Mouse (Mus musculus): ENCODE measurements at regions not wholly inside any gene's neighbourhood (a gene's known extent, or its start where the extent isn't known, plus 50 kb on each side); places are given as distances from the start of the nearest gene placed in this dataset.

DNA sequence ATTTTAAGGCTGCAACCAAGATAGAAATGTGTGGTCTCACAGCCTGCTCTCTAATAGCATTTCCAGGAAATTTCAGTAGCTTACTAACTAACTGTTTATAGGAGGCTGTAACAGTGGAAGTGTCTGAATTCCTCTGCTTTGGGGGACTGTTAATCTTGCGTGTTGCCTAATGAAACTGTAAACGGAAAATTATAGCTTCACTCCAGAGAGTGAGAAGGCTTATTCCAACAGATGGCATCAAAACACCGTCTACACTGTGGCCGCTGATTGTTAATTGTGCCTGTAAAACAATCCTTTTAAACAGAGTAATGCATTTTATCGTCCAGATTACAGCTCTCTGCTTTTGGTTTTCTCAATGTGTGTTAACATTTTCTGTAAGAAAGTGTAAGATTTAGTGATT lies 206.7 kb upstream of the Dnajc19 start:
- ATAC-seq, result peak; percentile 76; the same call in 1 of the 2 replicates
- H3K4me3 ChIP-seq (ENCODE audit: low read depth, low read length), result no peak overlapping the region
- peak; percentile 59 for TF ChIP-seq CTCF (IDR thresholded peaks at IDR 0.05; ENCODE audit: low read depth)
- no peaks in the 10 kb centered on the region for H3K27me3 ChIP-seq (ENCODE audit: insufficient read depth, low read length)
- no peaks in the 10 kb centered on the region for H3K9me3 ChIP-seq (ENCODE audit: low read length)
- H3K27ac ChIP-seq (ENCODE audit: low read depth, low read length), result no peak overlapping the region
- H3K4me2 ChIP-seq (ENCODE audit: low read depth), result no peak overlapping the region
- peak; percentile 72 for DNase-seq
- no peak overlapping the region for H3K9ac ChIP-seq
- no peaks in the 10 kb centered on the region for H3K36me3 ChIP-seq (ENCODE audit: insufficient read depth)
- no peaks in the 10 kb centered on the region for H3K4me1 ChIP-seq (ENCODE audit: insufficient read depth)
- WGBS, result 26% methylated on average over 5 of the region's 5 CpGs

DNA sequence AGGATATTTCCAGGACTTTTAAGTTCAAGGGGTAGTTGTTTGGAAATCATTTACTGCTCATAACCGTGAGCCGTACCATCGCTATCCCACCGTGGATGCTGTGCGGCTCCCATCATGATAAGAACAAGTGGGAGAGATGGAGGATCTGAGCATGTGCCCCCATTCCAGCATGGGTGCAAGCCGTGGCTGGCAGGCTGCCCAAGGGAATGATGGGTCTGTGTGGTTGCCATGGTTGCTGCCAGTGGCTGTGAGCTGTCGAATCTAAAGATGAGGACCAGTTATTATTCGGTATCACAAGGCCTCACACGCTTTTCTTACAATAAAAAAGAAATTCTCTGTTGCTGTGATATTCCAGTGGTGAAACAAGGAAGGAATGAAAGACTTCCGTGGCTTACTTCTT lies 189.0 kb upstream of the Dnajc19 start:
- no peak for TF ChIP-seq CTCF (IDR thresholded peaks at IDR 0.05; ENCODE audit: low read depth)
- no peaks in the 10 kb centered on the region for H3K9me3 ChIP-seq (ENCODE audit: low read length)
- H3K36me3 ChIP-seq (ENCODE audit: insufficient read depth), result no peaks in the 10 kb centered on the region
- no peak overlapping the region for H3K9ac ChIP-seq
- no peak overlapping the region for H3K27ac ChIP-seq (ENCODE audit: low read depth, low read length)
- ATAC-seq (peak; percentile 69), DNase-seq (peak; percentile 70)
- H3K4me2 ChIP-seq (ENCODE audit: low read depth), result no peak overlapping the region
- H3K27me3 ChIP-seq (ENCODE audit: insufficient read depth, low read length), result no peaks in the 10 kb centered on the region
- peaks cover 10% of the 10 kb centered on the region; the same call in 1 of the 2 replicates for H3K4me1 ChIP-seq (ENCODE audit: insufficient read depth)
- no peak overlapping the region for H3K4me3 ChIP-seq (ENCODE audit: low read depth, low read length)
- WGBS, result 57% methylated on average over 10 of the region's 10 CpGs

DNA sequence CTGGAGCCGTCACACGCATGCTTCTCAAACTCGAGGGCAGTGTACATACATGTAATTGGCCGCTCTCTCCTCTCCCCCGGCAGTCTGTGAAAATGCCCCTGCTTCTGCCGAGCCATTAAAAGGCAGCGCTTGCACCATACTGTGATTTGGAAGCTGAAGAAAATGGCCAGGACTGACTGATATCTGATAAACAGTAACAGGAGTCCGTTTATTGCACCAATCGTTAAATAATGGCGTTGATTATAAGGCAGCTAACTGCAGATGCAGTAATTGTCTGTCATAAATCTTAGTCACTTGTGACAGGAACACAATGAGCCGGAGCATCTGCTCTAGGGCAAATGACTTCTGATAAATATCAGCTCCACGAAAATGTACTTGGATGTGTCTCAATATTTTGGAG lies 185.3 kb upstream of the Dnajc19 start:
- Histone ChIP-seq H3K4me3 (ENCODE audit: low read depth, low read length) (no peak overlapping the region), H3K36me3 (ENCODE audit: insufficient read depth) (no peaks in the 10 kb centered on the region), H3K4me1 (ENCODE audit: insufficient read depth) (peaks cover 10% of the 10 kb centered on the region; the same call in 1 of the 2 replicates), H3K9ac (no peak overlapping the region), H3K27me3 (ENCODE audit: insufficient read depth, low read length) (no peaks in the 10 kb centered on the region), H3K9me3 (ENCODE audit: low read length) (no peaks in the 10 kb centered on the region), H3K27ac (ENCODE audit: low read depth, low read length) (peak overlapping the region; percentile 35; the same call in 1 of the 2 replicates), H3K4me2 (ENCODE audit: low read depth) (0 out of 2 replicates have a peak overlapping the region, but pooled peaks have one; percentile 4)
- ATAC-seq (peak; percentile 38; the same call in 1 of the 2 replicates), DNase-seq (no peak)
- 47% methylated on average over 12 of the region's 12 CpGs for WGBS
- no peak for TF ChIP-seq CTCF (IDR thresholded peaks at IDR 0.05; ENCODE audit: low read depth)

DNA sequence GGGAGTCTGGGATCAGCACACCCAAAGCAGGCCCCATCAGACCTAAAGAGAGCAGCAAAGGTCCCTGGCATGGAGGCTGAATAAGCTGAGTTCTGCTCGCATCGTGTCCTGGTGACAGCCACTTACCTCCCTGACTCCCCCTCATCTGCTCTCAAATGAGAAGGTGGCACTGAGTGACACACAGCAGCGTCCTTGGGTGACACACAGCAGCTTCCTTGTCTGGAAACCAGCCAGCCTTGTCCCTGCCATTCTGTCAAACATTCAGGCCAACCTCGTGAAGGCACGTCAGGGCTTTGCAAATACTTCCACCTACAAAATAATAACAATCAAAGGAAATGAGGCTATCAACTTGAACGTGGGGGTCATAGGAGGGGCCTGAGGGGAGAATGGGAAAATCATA lies 183.7 kb upstream of the Dnajc19 start:
- Histone ChIP-seq H3K36me3 (ENCODE audit: insufficient read depth) (no peaks in the 10 kb centered on the region), H3K4me3 (ENCODE audit: low read depth, low read length) (no peak overlapping the region), H3K27me3 (ENCODE audit: insufficient read depth, low read length) (no peaks in the 10 kb centered on the region), H3K4me2 (ENCODE audit: low read depth) (no peak overlapping the region), H3K4me1 (ENCODE audit: insufficient read depth) (0 out of 2 replicates have a peak, but pooled peaks cover 4% of the 10 kb centered on the region), H3K27ac (ENCODE audit: low read depth, low read length) (no peak overlapping the region), H3K9me3 (ENCODE audit: low read length) (no peaks in the 10 kb centered on the region), H3K9ac (no peak overlapping the region)
- TF ChIP-seq CTCF (IDR thresholded peaks at IDR 0.05; ENCODE audit: low read depth), result no peak
- DNase-seq (no peak), ATAC-seq (no peak)
- 55% methylated on average over 6 of the region's 6 CpGs for WGBS

DNA sequence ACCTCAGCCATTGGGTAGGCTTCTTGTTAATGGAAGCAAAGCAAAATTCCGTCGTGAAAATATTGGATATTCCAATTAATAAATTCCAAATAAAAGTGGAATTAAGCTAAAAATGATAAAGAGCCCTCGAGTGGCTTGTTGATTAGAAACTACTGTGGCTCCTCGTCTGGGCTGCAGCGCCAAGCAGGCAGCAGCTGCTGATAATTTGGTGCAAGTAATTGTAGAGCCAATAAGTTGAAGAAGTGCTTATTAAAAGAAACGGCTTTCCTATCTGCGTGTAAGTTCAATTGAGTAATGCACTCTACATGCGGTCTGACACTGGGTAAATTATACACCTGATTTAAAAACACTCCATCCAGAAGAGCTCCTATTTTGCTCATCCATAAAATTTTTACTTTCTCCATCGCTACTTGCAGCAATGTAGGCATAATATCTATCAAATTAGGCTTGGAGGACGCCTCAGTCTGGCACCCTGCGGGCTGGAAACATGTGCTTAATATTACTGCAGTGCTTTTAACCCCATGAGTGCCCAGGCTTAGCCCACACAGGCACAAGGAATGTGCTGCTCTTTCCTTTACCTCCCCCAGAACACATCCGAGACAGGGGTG lies 171.7 kb upstream of the Dnajc19 start:
- Histone ChIP-seq H3K4me1 (ENCODE audit: insufficient read depth) (no peaks in the 10 kb centered on the region), H3K4me3 (ENCODE audit: low read depth, low read length) (no peak overlapping the region), H3K36me3 (ENCODE audit: insufficient read depth) (no peaks in the 10 kb centered on the region), H3K4me2 (ENCODE audit: low read depth) (no peak overlapping the region; the same call in 1 of the 2 replicates), H3K9ac (no peak overlapping the region), H3K27me3 (ENCODE audit: insufficient read depth, low read length) (no peaks in the 10 kb centered on the region), H3K27ac (ENCODE audit: low read depth, low read length) (no peak overlapping the region), H3K9me3 (ENCODE audit: low read length) (no peaks in the 10 kb centered on the region)
- peak; percentile 71 for ATAC-seq
- peak; percentile 28 for DNase-seq
- WGBS, result 28% methylated on average over 12 of the region's 12 CpGs
- no peak for TF ChIP-seq CTCF (IDR thresholded peaks at IDR 0.05; ENCODE audit: low read depth)

DNA sequence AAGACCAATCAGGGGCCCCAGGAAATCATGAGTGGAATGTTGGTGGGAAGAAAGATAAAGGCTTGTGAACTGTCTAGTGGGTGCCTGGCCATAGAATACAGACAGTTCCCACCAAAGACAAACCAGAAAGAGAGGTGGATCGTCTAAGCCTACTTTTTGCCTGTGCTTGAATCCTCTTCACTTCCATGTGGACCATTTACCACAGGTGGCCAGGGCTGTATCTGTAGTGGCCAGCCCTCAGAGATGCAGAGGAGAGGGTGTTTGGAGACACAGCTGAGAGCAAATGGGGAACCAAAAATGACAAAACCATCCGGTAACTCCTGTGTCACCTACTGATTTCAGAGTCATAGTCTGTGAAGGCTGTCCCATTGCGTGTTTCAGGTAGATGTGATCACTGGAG lies 161.0 kb upstream of the Dnajc19 start:
- no peak for DNase-seq
- Histone ChIP-seq H3K9ac (no peak overlapping the region), H3K4me3 (ENCODE audit: low read depth, low read length) (no peak overlapping the region), H3K4me2 (ENCODE audit: low read depth) (no peak overlapping the region), H3K9me3 (ENCODE audit: low read length) (no peaks in the 10 kb centered on the region), H3K27ac (ENCODE audit: low read depth, low read length) (no peak overlapping the region), H3K36me3 (ENCODE audit: insufficient read depth) (no peaks in the 10 kb centered on the region), H3K4me1 (ENCODE audit: insufficient read depth) (no peaks in the 10 kb centered on the region), H3K27me3 (ENCODE audit: insufficient read depth, low read length) (no peaks in the 10 kb centered on the region)
- no peak for TF ChIP-seq CTCF (IDR thresholded peaks at IDR 0.05; ENCODE audit: low read depth)
- no peak for ATAC-seq
- WGBS, result 94% methylated on average over 3 of the region's 3 CpGs

DNA sequence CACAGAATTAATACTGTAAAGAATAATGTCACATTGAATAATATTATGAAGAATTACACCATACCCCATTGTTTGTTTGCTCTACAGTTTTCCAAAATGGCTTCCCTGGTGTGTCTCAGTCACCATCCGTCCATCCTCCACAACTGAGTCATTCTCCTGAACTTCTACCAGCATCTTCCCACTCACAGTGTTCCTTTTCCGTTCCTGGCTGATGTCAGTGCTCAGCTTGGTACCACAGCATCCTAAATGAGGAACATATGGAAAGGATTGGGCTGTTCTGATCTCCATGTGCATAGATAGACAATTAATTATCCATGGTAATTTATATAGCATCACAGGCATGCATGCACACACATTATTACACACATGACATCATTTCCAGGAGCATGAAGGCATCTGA lies 158.9 kb upstream of the Dnajc19 start:
- DNase-seq, result no peak
- Histone ChIP-seq H3K4me2 (ENCODE audit: low read depth) (no peak overlapping the region), H3K9ac (no peak overlapping the region), H3K27me3 (ENCODE audit: insufficient read depth, low read length) (no peaks in the 10 kb centered on the region), H3K4me1 (ENCODE audit: insufficient read depth) (no peaks in the 10 kb centered on the region), H3K9me3 (ENCODE audit: low read length) (no peaks in the 10 kb centered on the region), H3K36me3 (ENCODE audit: insufficient read depth) (no peaks in the 10 kb centered on the region), H3K4me3 (ENCODE audit: low read depth, low read length) (no peak overlapping the region), H3K27ac (ENCODE audit: low read depth, low read length) (no peak overlapping the region)
- WGBS, result 76% methylated on average over 2 of the region's 2 CpGs
- ATAC-seq, result no peak
- no peak for TF ChIP-seq CTCF (IDR thresholded peaks at IDR 0.05; ENCODE audit: low read depth)
